Mouse (Mus musculus): Measurements from ENCODE around the gene Esyt1.

DNA sequence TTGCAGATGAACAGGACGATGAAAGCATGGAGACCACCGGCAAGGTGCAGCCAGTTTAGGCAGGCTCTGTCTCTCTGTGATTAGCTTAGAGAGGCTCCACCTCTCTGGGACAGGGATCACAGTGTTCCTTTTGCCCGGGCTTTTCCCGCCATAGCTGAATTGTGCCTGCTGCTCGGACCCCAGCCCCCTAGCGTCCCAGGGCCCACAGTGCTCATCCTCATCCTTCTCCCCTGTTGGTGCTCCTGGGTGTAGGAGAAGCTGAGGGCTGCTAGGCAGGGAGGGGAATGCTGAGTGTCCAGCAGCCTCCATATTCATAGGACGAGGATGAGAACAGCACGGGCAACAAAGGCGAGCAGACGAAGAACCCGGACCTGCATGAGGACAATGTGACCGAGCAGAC is 51.3 kb downstream of the Esyt1 start:
- TF ChIP-seq POLR2A (IDR thresholded peaks at IDR 0.05; ENCODE audit: extremely low read depth, insufficient read depth, low read length) (no peak), CTCF (IDR thresholded peaks at IDR 0.05; ENCODE audit: low read depth, low read length) (no peak)
